Mouse (Mus musculus): ENCODE results near the gene Neil1. TPM values are rescaled to one million over a fixed set of nuclear protein-coding genes. Genes with fewer than 3 reads are reported as not detected.

Neil1 gene
- polyA plus RNA-seq, 1 experiment from 2014 or later, result 1.6 TPM

DNA sequence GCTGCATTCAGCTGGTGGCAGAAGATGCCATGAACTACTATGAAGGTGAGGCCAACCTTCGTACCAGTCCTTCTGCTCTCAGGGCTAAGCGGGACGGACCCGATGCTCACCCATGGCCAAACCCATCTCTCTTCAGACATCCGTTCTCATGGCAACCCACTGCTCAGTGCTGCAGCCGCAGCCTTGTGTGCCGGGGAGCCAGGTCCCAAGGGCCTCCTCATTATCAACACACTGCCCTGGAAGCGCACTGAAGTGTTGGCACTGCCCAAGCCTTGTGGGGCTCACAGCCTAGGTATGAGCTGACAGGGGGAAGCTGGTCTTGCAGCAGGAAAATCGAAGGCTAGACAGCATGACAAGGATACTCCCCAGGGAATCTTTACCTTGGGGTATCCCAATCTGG is 9.0 kb downstream of the Neil1 start:
- H3K27me3 ChIP-seq, result no peaks in the 10 kb centered on the region

DNA sequence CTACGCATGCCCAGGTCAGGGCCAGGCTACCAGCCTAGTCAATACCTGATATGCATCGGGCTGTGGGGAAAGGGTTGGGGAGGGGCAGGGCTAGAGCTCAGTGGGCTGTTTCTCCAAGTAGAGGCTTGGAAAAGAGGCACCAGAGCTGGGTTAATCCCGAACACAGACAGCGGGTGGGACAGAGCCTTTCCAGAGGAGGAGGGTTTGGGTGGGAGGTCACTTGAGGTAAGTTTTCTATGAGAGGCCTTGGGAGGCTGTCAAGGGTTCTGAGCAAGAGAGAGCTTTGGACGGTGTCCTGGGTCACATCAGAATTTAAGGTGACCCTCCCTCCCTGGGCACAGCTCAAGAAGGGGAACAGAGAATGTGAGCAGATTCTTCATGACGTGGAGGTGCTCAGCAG is 9.6 kb downstream of the Neil1 start:
- H3K27ac ChIP-seq (replicated peaks), result no peak overlapping the region
- no peak overlapping the region for H3K9ac ChIP-seq
- no peak overlapping the region for H3K4me3 ChIP-seq (replicated peaks)
- ATAC-seq (ENCODE audit: insufficient read depth), result no peak
- no peaks in the 10 kb centered on the region for H3K9me3 ChIP-seq (replicated peaks)
- no peaks in the 10 kb centered on the region for H3K4me1 ChIP-seq (replicated peaks)
- H3K4me2 ChIP-seq, result no peak overlapping the region
- peaks cover 74% of the 10 kb centered on the region for H3K36me3 ChIP-seq (replicated peaks)
- 74% methylated on average over 6 of the region's 6 CpGs for WGBS (ENCODE audit: insufficient replicate concordance)
- no peaks in the 10 kb centered on the region for H3K27me3 ChIP-seq

More for the DNA sequence above, 9.0 kb downstream of the Neil1 start:
- H3K27ac ChIP-seq (replicated peaks), result no peak overlapping the region
- no peak for ATAC-seq (ENCODE audit: insufficient read depth)
- H3K4me3 ChIP-seq (replicated peaks), result no peak overlapping the region
- H3K36me3 ChIP-seq (replicated peaks), result peaks cover 72% of the 10 kb centered on the region
- H3K9ac ChIP-seq, result no peak overlapping the region
- no peaks in the 10 kb centered on the region for H3K9me3 ChIP-seq (replicated peaks)
- no peak overlapping the region for H3K4me2 ChIP-seq
- WGBS (ENCODE audit: insufficient replicate concordance), result 84% methylated on average over 9 of the region's 9 CpGs
- no peaks in the 10 kb centered on the region for H3K4me1 ChIP-seq (replicated peaks)

DNA sequence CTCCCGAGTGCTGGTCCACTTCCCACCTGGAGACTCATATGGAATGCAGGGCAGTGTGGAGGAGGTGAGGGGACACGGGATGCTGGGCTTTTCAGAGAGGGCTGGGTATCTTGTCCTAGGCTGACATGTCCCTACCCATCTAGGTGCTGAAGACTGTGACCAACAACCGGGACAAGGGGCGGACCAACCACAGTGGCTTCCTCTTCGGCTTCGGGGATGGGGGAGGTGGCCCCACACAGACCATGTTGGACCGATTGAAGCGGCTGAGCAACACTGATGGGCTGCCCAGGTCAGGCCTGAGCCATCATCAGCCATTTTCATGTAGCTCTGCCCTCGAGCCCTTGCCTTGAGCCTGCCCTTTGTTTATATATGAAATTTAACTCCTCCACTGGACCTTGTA is 10.3 kb downstream of the Neil1 start:
- Histone ChIP-seq H3K9ac (no peak overlapping the region), H3K36me3 (replicated peaks) (peaks cover 74% of the 10 kb centered on the region), H3K27ac (replicated peaks) (no peak overlapping the region), H3K4me3 (replicated peaks) (no peak overlapping the region), H3K4me1 (replicated peaks) (no peaks in the 10 kb centered on the region), H3K9me3 (replicated peaks) (no peaks in the 10 kb centered on the region), H3K4me2 (no peak overlapping the region), H3K27me3 (no peaks in the 10 kb centered on the region)
- ATAC-seq (ENCODE audit: insufficient read depth), result no peak
- 65% methylated on average over 9 of the region's 9 CpGs for WGBS (ENCODE audit: insufficient replicate concordance)

- 81% methylated on average over 6 of the region's 6 CpGs for WGBS (ENCODE audit: insufficient replicate concordance)
- H3K36me3 ChIP-seq (replicated peaks), result peaks cover 72% of the 10 kb centered on the region
- no peaks in the 10 kb centered on the region for H3K27me3 ChIP-seq
- no peak overlapping the region for H3K27ac ChIP-seq (replicated peaks)
- no peak overlapping the region for H3K9ac ChIP-seq
- no peak for ATAC-seq (ENCODE audit: insufficient read depth)
- H3K4me3 ChIP-seq (replicated peaks), result no peak overlapping the region
- no peaks in the 10 kb centered on the region for H3K9me3 ChIP-seq (replicated peaks)
- H3K4me2 ChIP-seq, result no peak overlapping the region
- H3K4me1 ChIP-seq (replicated peaks), result no peaks in the 10 kb centered on the region
Observed at GRCm38 (mm10) chr9:57137246-57137645, 10.9 kb downstream of the Neil1 start.

- peak; percentile 89 for ATAC-seq (ENCODE audit: insufficient read depth)
- H3K4me1 ChIP-seq (replicated peaks), result peaks cover 24% of the 10 kb centered on the region
- H3K9ac ChIP-seq, result peak within 1 kb of the TSS; percentile 64
- H3K36me3 ChIP-seq (replicated peaks), result peaks cover 43% of the 10 kb centered on the region
- H3K27ac ChIP-seq (replicated peaks), result peak within 1 kb of the TSS; percentile 89
- WGBS (ENCODE audit: insufficient replicate concordance), result under 1% methylated on average over 58 of the region's 58 CpGs
- H3K9me3 ChIP-seq (replicated peaks), result no peaks in the 10 kb centered on the region
- H3K4me3 ChIP-seq (replicated peaks), result peak within 1 kb of the TSS; percentile 64
- no peaks in the 10 kb centered on the region for H3K27me3 ChIP-seq
- H3K4me2 ChIP-seq, result peak within 1 kb of the TSS; percentile 88
Observed at GRCm38 (mm10) chr9:57130577-57131433, 17.3 kb downstream of the Neil1 start, which contains the start of gene Man2c1. Man2c1 (plus strand) TSS chr9:57130690.

GRCm38 (mm10) chr9:57129641-57130040 is 18.5 kb downstream of the Neil1 start:
- peak overlapping the region; percentile 88 for H3K4me2 ChIP-seq
- peak overlapping the region; percentile 64 for H3K4me3 ChIP-seq (replicated peaks)
- 0 out of 2 replicates have a peak overlapping the region, but pooled peaks have one; percentile 21 for H3K27ac ChIP-seq (replicated peaks)
- no peak for ATAC-seq (ENCODE audit: insufficient read depth)
- H3K36me3 ChIP-seq (replicated peaks), result peaks cover 44% of the 10 kb centered on the region
- no peaks in the 10 kb centered on the region for H3K27me3 ChIP-seq
- H3K9me3 ChIP-seq (replicated peaks), result no peaks in the 10 kb centered on the region
- peak overlapping the region; percentile 64; the same call in 1 of the 2 replicates for H3K9ac ChIP-seq
- peaks cover 24% of the 10 kb centered on the region for H3K4me1 ChIP-seq (replicated peaks)

GRCm38 (mm10) chr9:57117261-57117755 is 30.8 kb downstream of the Neil1 start:
- Histone ChIP-seq H3K27me3 (no peaks in the 10 kb centered on the region), H3K9ac (no peak overlapping the region), H3K9me3 (replicated peaks) (no peaks in the 10 kb centered on the region), H3K27ac (replicated peaks) (no peak overlapping the region), H3K4me1 (replicated peaks) (no peaks in the 10 kb centered on the region), H3K36me3 (replicated peaks) (peaks cover 89% of the 10 kb centered on the region), H3K4me2 (no peak overlapping the region), H3K4me3 (replicated peaks) (no peak overlapping the region)
- no peak for ATAC-seq (ENCODE audit: insufficient read depth)
- 84% methylated on average over 13 of the region's 13 CpGs for WGBS (ENCODE audit: insufficient replicate concordance)

Other genes with a start within 250 kb of the Neil1 start
- 1.3 and 1.6 TPM in 2 replicates for gene Snx33, start 219.9 kb downstream of the Neil1 start, polyA plus RNA-seq (2015; fragmentation: Nextera tagmentation; extraction: Ambion mirVana)
- 40.3 and 42.6 TPM in 2 replicates for gene Imp3, start 210.8 kb downstream of the Neil1 start, polyA plus RNA-seq (2015; fragmentation: Nextera tagmentation; extraction: Ambion mirVana)
- 8.3 and 8.4 TPM in 2 replicates for gene Snupn, start 197.4 kb downstream of the Neil1 start, polyA plus RNA-seq (2015; fragmentation: Nextera tagmentation; extraction: Ambion mirVana)
- 3.1 and 3.5 TPM in 2 replicates for gene Ptpn9, start 153.4 kb downstream of the Neil1 start, polyA plus RNA-seq (2015; fragmentation: Nextera tagmentation; extraction: Ambion mirVana)
- 13.3 and 14.1 TPM in 2 replicates for gene Sin3a, start 76.3 kb downstream of the Neil1 start, polyA plus RNA-seq (2015; fragmentation: Nextera tagmentation; extraction: Ambion mirVana)
- 16.5 and 17.0 TPM in 2 replicates for gene Man2c1, start 17.6 kb downstream of the Neil1 start, polyA plus RNA-seq (2015; fragmentation: Nextera tagmentation; extraction: Ambion mirVana)
- gene Commd4, start 10.0 kb upstream of the Neil1 start, polyA plus RNA-seq (2015; fragmentation: Nextera tagmentation; extraction: Ambion mirVana), result 48.4 and 52.7 TPM in 2 replicates
- not detected in 2 replicates for gene Trcg1, start 88.3 kb upstream of the Neil1 start, polyA plus RNA-seq (2015; fragmentation: Nextera tagmentation; extraction: Ambion mirVana)
- 15.4 and 17.0 TPM in 2 replicates for gene 1700017B05Rik, start 114.3 kb upstream of the Neil1 start, polyA plus RNA-seq (2015; fragmentation: Nextera tagmentation; extraction: Ambion mirVana)

Measured in liver, embryonic 15.5 days (tissue).